Mouse (Mus musculus): ENCODE measurements around the gene OR5BS1P. TPM values are rescaled to one million over a fixed set of nuclear protein-coding genes. Genes with fewer than 3 reads are reported as not detected.
"Not testable (repeated sequence)": the region's sequence is repeated elsewhere in the genome, so short reads cannot be mapped to it uniquely, and the experiment has no call there.

The OR5BS1P gene
- polyA plus RNA-seq, 1 experiment from 2014 or later: not detected

GRCm38 (mm10) chr15:98510438-98511385 lies 41.0 kb downstream of the OR5BS1P start:
- no peaks in the 10 kb centered on the region for H3K4me1 ChIP-seq (replicated peaks; ENCODE audit: control insufficient read depth, insufficient read depth, low read length)
- no peak overlapping the region for H3K9ac ChIP-seq (ENCODE audit: low read depth, low read length)
- H3K27ac ChIP-seq (ENCODE audit: low read depth, low read length): no peak overlapping the region
- ATAC-seq: no peak
- H3K4me3 ChIP-seq (ENCODE audit: low read depth, low read length): no peak overlapping the region
- no peaks in the 10 kb centered on the region for H3K36me3 ChIP-seq (ENCODE audit: control insufficient read depth, insufficient read depth)
- H3K9me3 ChIP-seq (ENCODE audit: control insufficient read depth): no peaks in the 10 kb centered on the region
- 22% methylated on average over 25 of the region's 25 CpGs for WGBS
- H3K4me2 ChIP-seq (replicated peaks; ENCODE audit: low read depth): peak overlapping the region; percentile 49
- TF ChIP-seq CTCF (IDR thresholded peaks at IDR 0.05; ENCODE audit: low read depth): peak; percentile 89
- peaks cover 7% of the 10 kb centered on the region; the same call in 1 of the 2 replicates for H3K27me3 ChIP-seq (replicated peaks; ENCODE audit: control insufficient read depth, insufficient read depth, low read length)

- Histone ChIP-seq H3K4me2 (replicated peaks; ENCODE audit: low read depth) (peak overlapping the region; percentile 49), H3K4me1 (replicated peaks; ENCODE audit: control insufficient read depth, insufficient read depth, low read length) (no peaks in the 10 kb centered on the region), H3K4me3 (ENCODE audit: low read depth, low read length) (no peak overlapping the region), H3K36me3 (ENCODE audit: control insufficient read depth, insufficient read depth) (no peaks in the 10 kb centered on the region), H3K27me3 (replicated peaks; ENCODE audit: control insufficient read depth, insufficient read depth, low read length) (peaks cover 7% of the 10 kb centered on the region; the same call in 1 of the 2 replicates), H3K27ac (ENCODE audit: low read depth, low read length) (no peak overlapping the region), H3K9me3 (ENCODE audit: control insufficient read depth) (no peaks in the 10 kb centered on the region), H3K9ac (ENCODE audit: low read depth, low read length) (no peak overlapping the region)
- 72% methylated on average over 13 of the region's 13 CpGs for WGBS
- no peak for TF ChIP-seq CTCF (IDR thresholded peaks at IDR 0.05; ENCODE audit: low read depth)
- no peak for ATAC-seq
These were observed 41.8 kb downstream of the OR5BS1P start for GRCm38 (mm10) chr15:98511386-98511928.

- 56% methylated on average over 8 of the region's 8 CpGs for WGBS
- no peak for TF ChIP-seq CTCF (IDR thresholded peaks at IDR 0.05; ENCODE audit: low read depth)
- H3K9ac ChIP-seq (ENCODE audit: low read depth, low read length): no peak overlapping the region
These were observed 42.5 kb downstream of the OR5BS1P start for GRCm38 (mm10) chr15:98512232-98512631.

GRCm38 (mm10) chr15:98512799-98513321 lies 43.2 kb downstream of the OR5BS1P start:
- Histone ChIP-seq H3K27ac (ENCODE audit: low read depth, low read length) (peak overlapping the region; percentile 28; the same call in 1 of the 2 replicates), H3K4me3 (ENCODE audit: low read depth, low read length) (no peak overlapping the region), H3K27me3 (replicated peaks; ENCODE audit: control insufficient read depth, insufficient read depth, low read length) (peaks cover 7% of the 10 kb centered on the region; the same call in 1 of the 2 replicates), H3K9me3 (ENCODE audit: control insufficient read depth) (no peaks in the 10 kb centered on the region), H3K9ac (ENCODE audit: low read depth, low read length) (no peak overlapping the region), H3K36me3 (ENCODE audit: control insufficient read depth, insufficient read depth) (no peaks in the 10 kb centered on the region), H3K4me1 (replicated peaks; ENCODE audit: control insufficient read depth, insufficient read depth, low read length) (no peaks in the 10 kb centered on the region), H3K4me2 (replicated peaks; ENCODE audit: low read depth) (no peak overlapping the region; the same call in 1 of the 2 replicates)
- TF ChIP-seq CTCF (IDR thresholded peaks at IDR 0.05; ENCODE audit: low read depth): no peak
- 38% methylated on average over 17 of the region's 17 CpGs for WGBS
- ATAC-seq: no peak

More at GRCm38 (mm10) chr15:98512232-98512631, 42.5 kb downstream of the OR5BS1P start:
- no peak overlapping the region for H3K27ac ChIP-seq (ENCODE audit: low read depth, low read length)
- H3K4me3 ChIP-seq (ENCODE audit: low read depth, low read length): no peak overlapping the region
- ATAC-seq: no peak
- H3K4me2 ChIP-seq (replicated peaks; ENCODE audit: low read depth): no peak overlapping the region
- no peaks in the 10 kb centered on the region for H3K9me3 ChIP-seq (ENCODE audit: control insufficient read depth)
- no peaks in the 10 kb centered on the region for H3K36me3 ChIP-seq (ENCODE audit: control insufficient read depth, insufficient read depth)
- peaks cover 7% of the 10 kb centered on the region; the same call in 1 of the 2 replicates for H3K27me3 ChIP-seq (replicated peaks; ENCODE audit: control insufficient read depth, insufficient read depth, low read length)
- H3K4me1 ChIP-seq (replicated peaks; ENCODE audit: control insufficient read depth, insufficient read depth, low read length): no peaks in the 10 kb centered on the region

GRCm38 (mm10) chr15:98513676-98514075 lies 44.0 kb downstream of the OR5BS1P start:
- not testable (repeated sequence) for H3K27me3 ChIP-seq (replicated peaks; ENCODE audit: control insufficient read depth, insufficient read depth, low read length); H3K9ac ChIP-seq (ENCODE audit: low read depth, low read length); H3K4me1 ChIP-seq (replicated peaks; ENCODE audit: control insufficient read depth, insufficient read depth, low read length); H3K9me3 ChIP-seq (ENCODE audit: control insufficient read depth); H3K4me2 ChIP-seq (replicated peaks; ENCODE audit: low read depth); H3K27ac ChIP-seq (ENCODE audit: low read depth, low read length); H3K4me3 ChIP-seq (ENCODE audit: low read depth, low read length); ATAC-seq; H3K36me3 ChIP-seq (ENCODE audit: control insufficient read depth, insufficient read depth)
- WGBS: 61% methylated on average over 3 of the region's 3 CpGs

- H3K9ac ChIP-seq (ENCODE audit: low read depth, low read length): no peak overlapping the region
- H3K4me2 ChIP-seq (replicated peaks; ENCODE audit: low read depth): no peak overlapping the region
- no peaks in the 10 kb centered on the region for H3K36me3 ChIP-seq (ENCODE audit: control insufficient read depth, insufficient read depth)
- 83% methylated on average over 8 of the region's 8 CpGs for WGBS
- no peak overlapping the region for H3K27ac ChIP-seq (ENCODE audit: low read depth, low read length)
- H3K9me3 ChIP-seq (ENCODE audit: control insufficient read depth): no peaks in the 10 kb centered on the region
- no peaks in the 10 kb centered on the region for H3K4me1 ChIP-seq (replicated peaks; ENCODE audit: control insufficient read depth, insufficient read depth, low read length)
- H3K27me3 ChIP-seq (replicated peaks; ENCODE audit: control insufficient read depth, insufficient read depth, low read length): peaks cover 7% of the 10 kb centered on the region; the same call in 1 of the 2 replicates
- no peak overlapping the region for H3K4me3 ChIP-seq (ENCODE audit: low read depth, low read length)
- TF ChIP-seq CTCF (IDR thresholded peaks at IDR 0.05; ENCODE audit: low read depth): no peak
- ATAC-seq: no peak
These were observed 44.5 kb downstream of the OR5BS1P start for GRCm38 (mm10) chr15:98514146-98514545.

GRCm38 (mm10) chr15:98514845-98515244 lies 45.1 kb downstream of the OR5BS1P start:
- not testable (repeated sequence) for H3K4me3 ChIP-seq (ENCODE audit: low read depth, low read length); H3K27ac ChIP-seq (ENCODE audit: low read depth, low read length); H3K4me1 ChIP-seq (replicated peaks; ENCODE audit: control insufficient read depth, insufficient read depth, low read length); H3K9me3 ChIP-seq (ENCODE audit: control insufficient read depth); H3K4me2 ChIP-seq (replicated peaks; ENCODE audit: low read depth); ATAC-seq; H3K9ac ChIP-seq (ENCODE audit: low read depth, low read length); H3K27me3 ChIP-seq (replicated peaks; ENCODE audit: control insufficient read depth, insufficient read depth, low read length); H3K36me3 ChIP-seq (ENCODE audit: control insufficient read depth, insufficient read depth)
- WGBS: 75% methylated on average over 2 of the region's 2 CpGs
